Mouse (Mus musculus) liver, embryonic 12.5 days (tissue): Measurements from ENCODE around the gene Prkg1. TPM values are rescaled to one million over a fixed set of nuclear protein-coding genes. Genes with fewer than 3 reads are reported as not detected.

Source experiments
- ATAC-seq: fragments of 200-750 bp; cut with Nextera tagmentation; 2 replicates; pipeline ENCODE4 v1.8.0; 2017; ENCODE audit warnings: moderate number of reproducible peaks, mild to moderate bottlenecking, moderate library complexity
- H3K27ac ChIP-seq: fragments of 300-500 bp; sonication (generic); 2 replicates; pipeline ENCODE4 v1.5.1; 2016; ENCODE audit warnings: mild to moderate bottlenecking
- H3K27me3 ChIP-seq: fragments of 300-500 bp; sonication (generic); replicated peaks from 2 replicates; pipeline ENCODE4 v1.6.1; 2016; ENCODE audit warnings: mild to moderate bottlenecking, moderate library complexity
- H3K36me3 ChIP-seq: fragments of 300-500 bp; sonication (generic); 2 replicates; pipeline ENCODE4 v1.6.1; 2016; ENCODE audit warnings: mild to moderate bottlenecking, moderate library complexity
- H3K4me1 ChIP-seq: fragments of 300-500 bp; sonication (generic); 2 replicates; pipeline ENCODE4 v1.6.1; 2016
- H3K4me2 ChIP-seq: fragments of 300-500 bp; sonication (generic); 2 replicates; pipeline ENCODE4 v1.6.1; 2016; ENCODE audit warnings: mild to moderate bottlenecking, moderate library complexity
- H3K4me3 ChIP-seq: fragments of 300-500 bp; sonication (generic); 2 replicates; pipeline ENCODE4 v1.5.1; 2016; ENCODE audit warnings: mild to moderate bottlenecking, moderate library complexity
- H3K9ac ChIP-seq: fragments of 300-500 bp; sonication (generic); 2 replicates; pipeline ENCODE4 v1.6.1; 2016; ENCODE audit warnings: mild to moderate bottlenecking, moderate library complexity
- H3K9me3 ChIP-seq: fragments of 300-500 bp; sonication (generic); replicated peaks from 2 replicates; pipeline ENCODE4 v1.6.1; 2016; ENCODE audit warnings: mild to moderate bottlenecking, moderate library complexity
- WGBS: fragments of 180-500 bp; shearing (Covaris S2); methylation state at CpG from one replicate; pipeline ENCODE4 v1.1.7; 2016; ENCODE audit not compliant: insufficient replicate concordance; 5-methylcytosine and 5-hydroxymethylcytosine counted together
- polyA plus RNA-seq: library from polyadenylated mRNA; unstranded; fragments of >200 nt; fragmentation: Nextera tagmentation; extraction: Ambion mirVana; gene quantifications from 2 replicates; pipeline ENCODE4 v1.2.1, GENCODE M21; 2016

The Prkg1 gene
- polyA plus RNA-seq, 1 experiment from 2014 or later, result 1.4 TPM

DNA sequence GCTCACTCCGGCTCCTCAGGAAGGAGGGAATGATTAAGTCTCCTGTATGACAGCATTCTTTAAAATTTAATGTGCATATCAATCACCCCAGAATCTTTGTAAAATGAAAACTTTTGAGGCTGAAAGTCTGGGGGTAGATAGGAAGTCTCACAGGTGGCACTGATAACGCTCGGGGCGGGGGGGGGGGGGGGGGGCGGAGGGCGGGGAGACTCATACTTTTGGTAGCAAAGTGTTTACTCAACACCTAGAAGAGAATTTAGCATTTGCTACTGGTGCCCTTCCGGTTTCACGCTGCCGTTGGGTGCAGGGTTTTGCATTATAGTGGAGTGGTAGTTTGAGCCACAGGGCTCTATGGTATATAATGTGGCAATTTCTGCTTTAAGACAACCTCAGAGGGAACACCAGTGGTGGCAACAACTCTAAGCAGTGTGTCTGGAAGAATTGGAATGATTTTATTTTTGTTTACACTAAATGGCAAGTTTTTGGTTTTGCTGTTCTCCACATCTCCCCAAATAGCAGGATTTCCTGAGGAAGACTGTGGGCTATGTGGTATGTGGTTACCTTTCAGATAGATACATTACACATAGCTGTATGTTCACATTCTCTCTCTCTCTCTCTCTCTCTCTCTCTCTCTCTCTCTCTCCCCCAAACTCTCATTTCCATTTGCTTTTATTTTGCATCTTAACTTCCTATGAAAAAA lies 427.5 kb downstream of the Prkg1 start:
- Histone ChIP-seq H3K4me2 (peak overlapping the region; percentile 42), H3K4me3 (no peak overlapping the region), H3K27ac (no peak overlapping the region), H3K9ac (no peak overlapping the region), H3K27me3 (no peaks in the 10 kb centered on the region), H3K4me1 (peaks cover 18% of the 10 kb centered on the region), H3K36me3 (no peaks in the 10 kb centered on the region), H3K9me3 (no peaks in the 10 kb centered on the region)
- peak; percentile 79 for ATAC-seq
- WGBS, result 22% methylated on average over 4 of the region's 9 CpGs

DNA sequence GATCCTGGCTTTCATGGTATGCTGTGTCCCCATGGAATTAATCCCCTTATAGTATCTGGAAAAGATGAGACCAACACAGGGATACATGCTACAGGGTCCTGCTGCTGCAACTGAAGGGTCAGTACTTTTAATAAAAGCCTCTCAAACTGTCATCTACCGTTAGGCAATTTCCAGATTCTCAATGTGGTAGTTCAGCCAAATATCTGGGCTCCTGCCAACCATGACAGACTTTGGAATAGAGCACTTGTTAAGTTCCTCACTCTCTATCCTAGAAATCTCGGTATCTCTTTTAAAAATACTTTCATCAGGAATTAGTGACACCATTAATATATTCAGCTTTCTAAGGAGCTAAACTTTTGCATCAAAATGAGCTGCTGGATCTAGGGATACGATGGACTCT lies 428.5 kb downstream of the Prkg1 start:
- H3K27ac ChIP-seq, result no peak overlapping the region
- H3K9ac ChIP-seq, result no peak overlapping the region
- no peak overlapping the region for H3K4me3 ChIP-seq
- no peak overlapping the region for H3K4me2 ChIP-seq
- no peak for ATAC-seq
- H3K9me3 ChIP-seq, result no peaks in the 10 kb centered on the region
- H3K36me3 ChIP-seq, result no peaks in the 10 kb centered on the region
- WGBS, result 69% methylated on average over 3 of the region's 3 CpGs
- H3K4me1 ChIP-seq, result peaks cover 18% of the 10 kb centered on the region
- no peaks in the 10 kb centered on the region for H3K27me3 ChIP-seq

GRCm38 (mm10) chr19:31329893-31330292 lies 434.9 kb downstream of the Prkg1 start:
- H3K27ac ChIP-seq, result no peak overlapping the region
- H3K4me3 ChIP-seq, result no peak overlapping the region
- H3K36me3 ChIP-seq, result no peaks in the 10 kb centered on the region
- H3K9ac ChIP-seq, result no peak overlapping the region
- H3K4me2 ChIP-seq, result no peak overlapping the region
- no peaks in the 10 kb centered on the region for H3K27me3 ChIP-seq
- WGBS, result 59% methylated on average over 5 of the region's 5 CpGs
- no peaks in the 10 kb centered on the region for H3K4me1 ChIP-seq
- ATAC-seq, result no peak
- no peaks in the 10 kb centered on the region for H3K9me3 ChIP-seq

DNA sequence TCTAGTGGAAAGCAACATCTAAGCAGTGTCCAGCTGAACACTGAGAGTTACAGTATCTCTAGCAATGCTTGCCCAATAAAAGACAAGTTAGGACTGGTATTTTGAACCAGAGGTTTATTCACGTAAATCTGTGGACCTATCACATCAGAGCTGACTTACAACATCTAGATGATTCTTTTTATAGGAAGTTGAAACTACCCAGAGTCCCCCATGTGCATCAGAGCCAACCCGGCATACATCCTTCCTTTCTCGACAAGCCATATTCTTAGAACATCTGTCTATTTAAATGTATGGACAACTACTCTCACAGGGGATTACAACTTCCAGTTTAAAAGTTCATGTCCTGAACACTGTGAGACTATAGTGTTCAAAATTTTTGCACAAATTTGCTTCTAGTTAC lies 460.1 kb downstream of the Prkg1 start:
- Histone ChIP-seq H3K4me1 (no peaks in the 10 kb centered on the region), H3K9ac (no peak overlapping the region), H3K4me3 (no peak overlapping the region), H3K4me2 (no peak overlapping the region), H3K27me3 (no peaks in the 10 kb centered on the region), H3K27ac (no peak overlapping the region), H3K36me3 (no peaks in the 10 kb centered on the region), H3K9me3 (no peaks in the 10 kb centered on the region)
- WGBS, result 79% methylated on average over 3 of the region's 3 CpGs
- ATAC-seq, result no peak

GRCm38 (mm10) chr19:31291231-31291630 lies 473.6 kb downstream of the Prkg1 start:
- Histone ChIP-seq H3K27ac (no peak overlapping the region), H3K4me1 (no peaks in the 10 kb centered on the region), H3K4me3 (no peak overlapping the region), H3K36me3 (no peaks in the 10 kb centered on the region), H3K9me3 (no peaks in the 10 kb centered on the region), H3K9ac (no peak overlapping the region), H3K27me3 (no peaks in the 10 kb centered on the region), H3K4me2 (no peak overlapping the region)
- 75% methylated on average over 2 of the region's 2 CpGs for WGBS
- no peak for ATAC-seq

DNA sequence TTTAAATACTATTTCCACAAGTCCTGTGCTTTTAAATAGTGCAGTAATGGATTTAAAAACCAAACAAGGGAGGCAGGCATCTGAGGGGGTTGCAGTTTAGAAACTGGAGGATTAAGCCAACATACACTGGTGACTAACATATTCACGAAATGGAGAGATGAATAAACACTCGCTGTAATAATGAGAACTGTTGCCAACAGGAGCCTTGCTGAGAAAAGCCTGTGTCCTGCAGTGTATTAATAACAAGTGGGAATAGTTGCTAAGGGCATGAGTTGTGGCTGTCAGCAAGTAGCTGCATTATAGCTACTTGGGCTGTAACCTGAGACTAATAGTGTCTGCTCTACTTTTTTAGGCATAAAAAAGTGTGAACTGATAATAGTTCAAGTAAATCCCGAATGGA lies 480.3 kb downstream of the Prkg1 start:
- 54% methylated on average over 3 of the region's 3 CpGs for WGBS
- Histone ChIP-seq H3K4me1 (no peaks in the 10 kb centered on the region), H3K4me2 (no peak overlapping the region), H3K36me3 (no peaks in the 10 kb centered on the region), H3K27ac (no peak overlapping the region), H3K9me3 (no peaks in the 10 kb centered on the region), H3K9ac (no peak overlapping the region), H3K27me3 (no peaks in the 10 kb centered on the region), H3K4me3 (no peak overlapping the region)
- ATAC-seq, result no peak

DNA sequence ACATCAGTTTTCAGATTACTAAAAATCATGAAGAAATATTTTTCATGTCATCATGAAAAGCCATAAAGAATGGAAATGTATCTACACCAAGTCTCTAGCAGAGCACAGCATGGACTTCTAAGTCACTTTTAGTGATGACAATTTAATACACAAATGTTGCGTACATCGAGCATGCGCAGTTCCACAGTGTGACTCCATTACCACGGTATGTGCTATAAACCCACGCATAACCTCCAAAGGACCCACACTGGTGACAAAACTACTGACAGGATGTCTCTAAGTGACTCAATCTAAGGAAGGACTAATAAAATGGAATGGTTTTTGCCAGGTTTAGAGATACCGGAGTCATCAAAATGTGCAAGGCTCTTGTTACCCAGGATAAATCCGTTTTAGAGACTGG lies 480.7 kb downstream of the Prkg1 start:
- H3K27me3 ChIP-seq, result no peaks in the 10 kb centered on the region
- WGBS, result 86% methylated on average over 7 of the region's 7 CpGs
- H3K9ac ChIP-seq, result no peak overlapping the region
- H3K9me3 ChIP-seq, result no peaks in the 10 kb centered on the region
- ATAC-seq, result no peak
- H3K27ac ChIP-seq, result no peak overlapping the region
- no peaks in the 10 kb centered on the region for H3K4me1 ChIP-seq
- no peak overlapping the region for H3K4me3 ChIP-seq
- H3K4me2 ChIP-seq, result no peak overlapping the region
- H3K36me3 ChIP-seq, result no peaks in the 10 kb centered on the region

GRCm38 (mm10) chr19:31283617-31284016 lies 481.2 kb downstream of the Prkg1 start:
- ATAC-seq, result no peak
- no peak overlapping the region for H3K4me2 ChIP-seq
- H3K36me3 ChIP-seq, result no peaks in the 10 kb centered on the region
- H3K4me3 ChIP-seq, result no peak overlapping the region
- H3K27me3 ChIP-seq, result no peaks in the 10 kb centered on the region
- no peak overlapping the region for H3K27ac ChIP-seq
- no peak overlapping the region for H3K9ac ChIP-seq
- 61% methylated on average over 2 of the region's 2 CpGs for WGBS
- no peaks in the 10 kb centered on the region for H3K4me1 ChIP-seq
- H3K9me3 ChIP-seq, result no peaks in the 10 kb centered on the region

GRCm38 (mm10) chr19:31279797-31280486 lies 484.9 kb downstream of the Prkg1 start:
- Histone ChIP-seq H3K36me3 (no peaks in the 10 kb centered on the region), H3K27ac (no peak overlapping the region), H3K4me2 (no peak overlapping the region), H3K9ac (no peak overlapping the region), H3K4me3 (no peak overlapping the region), H3K9me3 (no peaks in the 10 kb centered on the region), H3K4me1 (no peaks in the 10 kb centered on the region), H3K27me3 (no peaks in the 10 kb centered on the region)
- 67% methylated on average over 7 of the region's 7 CpGs for WGBS
- no peak for ATAC-seq

DNA sequence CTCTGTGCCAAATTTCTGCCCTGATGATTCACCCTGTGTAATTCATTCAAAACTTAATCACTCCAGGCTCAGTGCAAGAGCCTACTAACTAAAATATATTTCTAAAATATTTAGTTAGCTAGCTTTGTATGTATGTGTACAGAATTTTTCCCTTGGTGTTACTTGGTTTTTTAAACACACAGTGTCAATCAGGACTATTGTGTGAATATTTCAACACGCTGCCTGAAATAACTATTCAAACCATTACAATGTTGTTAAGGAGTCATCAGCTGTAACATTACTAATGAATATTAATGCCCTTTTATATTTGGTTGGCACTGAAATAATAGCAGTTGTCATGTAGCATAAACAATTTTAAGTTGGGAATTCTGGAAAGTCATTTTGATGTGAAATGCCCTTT lies 502.4 kb downstream of the Prkg1 start:
- H3K9me3 ChIP-seq, result no peaks in the 10 kb centered on the region
- 80% methylated on average over 1 of the region's 1 CpGs for WGBS
- H3K4me3 ChIP-seq, result no peak overlapping the region
- no peaks in the 10 kb centered on the region for H3K4me1 ChIP-seq
- H3K9ac ChIP-seq, result no peak overlapping the region
- H3K27me3 ChIP-seq, result no peaks in the 10 kb centered on the region
- ATAC-seq, result no peak
- H3K4me2 ChIP-seq, result no peak overlapping the region
- no peaks in the 10 kb centered on the region for H3K36me3 ChIP-seq
- no peak overlapping the region for H3K27ac ChIP-seq

DNA sequence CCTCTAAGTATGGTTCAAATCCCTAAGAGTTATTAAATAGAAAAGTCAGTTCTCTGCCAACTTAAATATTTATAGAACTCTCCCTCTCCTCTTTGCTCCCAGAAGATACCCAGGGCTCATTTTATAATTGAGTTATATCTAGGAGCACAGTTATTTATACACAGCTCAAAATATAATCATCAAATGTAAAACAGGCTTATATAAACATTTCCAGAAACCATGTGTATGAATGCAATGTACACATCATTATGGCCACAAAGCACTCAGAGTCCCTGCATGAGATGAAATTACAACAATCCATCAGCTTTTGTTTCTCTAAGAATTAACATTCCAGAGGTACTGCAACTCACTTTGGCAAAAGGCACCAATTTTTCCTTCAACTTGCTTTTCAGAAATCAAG lies 504.3 kb downstream of the Prkg1 start:
- H3K9ac ChIP-seq, result no peak overlapping the region
- no peak for ATAC-seq
- no peak overlapping the region for H3K27ac ChIP-seq
- no peaks in the 10 kb centered on the region for H3K36me3 ChIP-seq
- no peak overlapping the region for H3K4me2 ChIP-seq
- no peak overlapping the region for H3K4me3 ChIP-seq
- no peaks in the 10 kb centered on the region for H3K4me1 ChIP-seq
- no peaks in the 10 kb centered on the region for H3K9me3 ChIP-seq
- H3K27me3 ChIP-seq, result no peaks in the 10 kb centered on the region

GRCm38 (mm10) chr19:31255780-31256179 lies 509.1 kb downstream of the Prkg1 start:
- H3K9ac ChIP-seq, result no peak overlapping the region
- no peaks in the 10 kb centered on the region for H3K4me1 ChIP-seq
- H3K27ac ChIP-seq, result no peak overlapping the region
- no peak for ATAC-seq
- 56% methylated on average over 2 of the region's 2 CpGs for WGBS
- no peak overlapping the region for H3K4me2 ChIP-seq
- no peak overlapping the region for H3K4me3 ChIP-seq
- no peaks in the 10 kb centered on the region for H3K9me3 ChIP-seq
- no peaks in the 10 kb centered on the region for H3K27me3 ChIP-seq
- no peaks in the 10 kb centered on the region for H3K36me3 ChIP-seq

DNA sequence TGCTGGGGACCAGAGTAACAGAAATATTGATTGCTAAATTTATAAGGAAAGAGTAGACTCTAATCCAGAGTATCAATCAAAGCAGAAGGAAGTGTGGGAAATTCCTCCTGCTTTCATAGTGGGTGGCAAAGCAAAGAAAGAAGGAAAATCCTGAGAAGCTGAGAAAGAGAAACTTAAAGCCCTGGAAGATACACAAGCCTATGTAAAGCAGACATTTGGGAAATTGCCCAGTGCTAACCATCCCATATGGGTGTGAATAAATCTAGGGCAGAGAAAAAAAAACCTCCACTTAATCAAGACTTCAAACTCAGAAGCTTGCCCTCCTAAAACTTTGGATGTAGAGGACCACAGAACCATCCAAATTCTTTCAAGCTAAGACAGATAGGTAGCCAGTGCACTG lies 532.4 kb downstream of the Prkg1 start:
- Histone ChIP-seq H3K27me3 (no peaks in the 10 kb centered on the region), H3K9me3 (no peaks in the 10 kb centered on the region), H3K4me3 (no peak overlapping the region), H3K27ac (no peak overlapping the region), H3K9ac (no peak overlapping the region), H3K4me2 (no peak overlapping the region), H3K4me1 (no peaks in the 10 kb centered on the region), H3K36me3 (no peaks in the 10 kb centered on the region)
- ATAC-seq, result no peak
